Mouse (Mus musculus): ENCODE results near the gene Shisa6. TPM values are rescaled to one million over a fixed set of nuclear protein-coding genes. Genes with fewer than 3 reads are reported as not detected.
"Not testable (repeated sequence)": the region's sequence is repeated elsewhere in the genome, so short reads cannot be mapped to it uniquely, and the experiment has no call there.

Shisa6 gene
- polyA plus RNA-seq, 2 experiments = 0.59 to 1.1 TPM

DNA sequence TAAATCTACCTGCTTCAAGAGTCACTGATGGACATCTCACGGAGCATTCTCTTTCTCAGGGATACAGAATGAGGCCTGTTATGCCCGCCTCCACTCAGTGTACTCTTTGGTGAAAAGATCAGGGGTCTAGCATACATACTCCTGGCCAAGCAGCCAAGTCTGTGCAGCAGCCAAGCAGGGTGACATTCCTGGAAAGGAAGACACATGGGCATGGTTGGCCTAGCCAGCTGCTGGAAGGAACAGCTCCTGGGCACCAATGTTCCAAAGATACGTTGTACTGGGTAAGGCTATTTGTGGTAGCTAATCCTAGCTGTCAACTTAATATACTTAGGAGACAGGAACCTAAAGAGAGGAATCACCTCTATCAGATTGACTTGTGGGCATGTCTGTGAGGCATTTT is 31.4 kb downstream of the Shisa6 start:
- DNase-seq (ENCODE audit: low spot score) (no peak), ATAC-seq (ENCODE audit: low FRiP score, low read depth) (no peak)
- Histone ChIP-seq H3K27me3 (ENCODE audit: control insufficient read depth, insufficient read depth, low read length) (no peaks in the 10 kb centered on the region), H3K9me3 (ENCODE audit: control insufficient read depth, low read length) (no peaks in the 10 kb centered on the region), H3K4me3 (replicated peaks; ENCODE audit: low read length) (no peak overlapping the region), H3K36me3 (ENCODE audit: control insufficient read depth, insufficient read depth, low read length) (no peaks in the 10 kb centered on the region), H3K9ac (ENCODE audit: low read depth, low read length, severe bottlenecking) (no peak overlapping the region), H3K4me1 (ENCODE audit: control insufficient read depth, insufficient read depth, low read length) (peaks cover 5% of the 10 kb centered on the region; the same call in 1 of the 2 replicates), H3K27ac (replicated peaks; ENCODE audit: low read depth, low read length) (no peak overlapping the region), H3K4me2 (replicated peaks; ENCODE audit: low read depth, low read length, severe bottlenecking) (no peak overlapping the region)
- WGBS = 85% methylated on average over 3 of the region's 3 CpGs
- TF ChIP-seq POLR2A (IDR thresholded peaks at IDR 0.05; ENCODE audit: borderline replicate concordance, extremely low read depth, insufficient read depth, insufficient read length) = no peak

DNA sequence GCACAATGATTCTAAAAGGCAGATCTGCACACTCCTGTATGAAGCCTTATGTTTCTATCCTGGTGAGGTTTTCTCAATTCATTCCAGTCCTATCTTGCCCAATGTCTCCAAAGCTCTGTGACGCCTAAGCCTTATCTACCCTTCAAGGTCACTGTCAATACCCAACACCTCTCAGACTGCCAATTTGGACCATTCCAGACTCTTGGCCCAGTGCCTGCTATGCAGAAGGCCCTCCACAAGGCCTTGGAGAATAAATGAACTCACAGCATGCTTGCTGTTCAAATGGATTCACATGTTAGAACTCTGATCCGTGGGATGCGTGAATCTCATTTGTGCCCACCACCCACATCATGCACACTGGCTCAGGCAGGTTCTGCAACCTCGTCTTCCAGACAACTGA is 38.0 kb downstream of the Shisa6 start:
- WGBS = 75% methylated on average over 4 of the region's 4 CpGs
- Histone ChIP-seq H3K27me3 (ENCODE audit: control insufficient read depth, insufficient read depth, low read length) (no peaks in the 10 kb centered on the region), H3K4me2 (replicated peaks; ENCODE audit: low read depth, low read length, severe bottlenecking) (no peak overlapping the region), H3K4me1 (ENCODE audit: control insufficient read depth, insufficient read depth, low read length) (no peaks in the 10 kb centered on the region), H3K4me3 (replicated peaks; ENCODE audit: low read length) (no peak overlapping the region), H3K9ac (ENCODE audit: low read depth, low read length, severe bottlenecking) (no peak overlapping the region), H3K36me3 (ENCODE audit: control insufficient read depth, insufficient read depth, low read length) (no peaks in the 10 kb centered on the region), H3K27ac (replicated peaks; ENCODE audit: low read depth, low read length) (no peak overlapping the region), H3K9me3 (ENCODE audit: control insufficient read depth, low read length) (no peaks in the 10 kb centered on the region)
- no peak for ATAC-seq (ENCODE audit: low FRiP score, low read depth)
- no peak for TF ChIP-seq POLR2A (IDR thresholded peaks at IDR 0.05; ENCODE audit: borderline replicate concordance, extremely low read depth, insufficient read depth, insufficient read length)
- no peak for DNase-seq (ENCODE audit: low spot score)

DNA sequence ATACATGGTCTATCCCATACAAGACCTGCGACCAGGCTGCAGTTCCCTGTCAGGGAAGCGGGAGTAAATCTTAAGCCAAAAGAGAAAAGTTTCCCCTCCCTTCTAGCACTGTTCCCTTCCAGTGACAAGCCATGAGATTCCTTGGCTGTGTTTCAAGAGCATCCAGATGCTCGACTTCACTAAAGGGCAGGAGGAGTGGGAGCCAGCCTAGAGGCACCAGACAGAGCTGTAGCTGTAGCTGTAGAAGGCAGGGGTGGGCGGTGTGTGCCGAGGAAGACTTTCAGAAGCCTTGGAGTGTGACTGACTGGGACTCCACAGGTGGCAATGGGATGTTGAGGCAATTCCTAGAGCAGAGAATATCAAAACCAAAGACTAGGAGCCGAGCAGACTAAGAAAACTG is 43.3 kb downstream of the Shisa6 start:
- ATAC-seq (ENCODE audit: low FRiP score, low read depth) = no peak
- Histone ChIP-seq H3K9ac (ENCODE audit: low read depth, low read length, severe bottlenecking) (no peak overlapping the region), H3K4me2 (replicated peaks; ENCODE audit: low read depth, low read length, severe bottlenecking) (no peak overlapping the region), H3K4me1 (ENCODE audit: control insufficient read depth, insufficient read depth, low read length) (no peaks in the 10 kb centered on the region), H3K4me3 (replicated peaks; ENCODE audit: low read length) (no peak overlapping the region), H3K9me3 (ENCODE audit: control insufficient read depth, low read length) (no peaks in the 10 kb centered on the region), H3K27ac (replicated peaks; ENCODE audit: low read depth, low read length) (no peak overlapping the region), H3K27me3 (ENCODE audit: control insufficient read depth, insufficient read depth, low read length) (no peaks in the 10 kb centered on the region), H3K36me3 (ENCODE audit: control insufficient read depth, insufficient read depth, low read length) (no peaks in the 10 kb centered on the region)
- TF ChIP-seq POLR2A (IDR thresholded peaks at IDR 0.05; ENCODE audit: borderline replicate concordance, extremely low read depth, insufficient read depth, insufficient read length) = no peak
- 73% methylated on average over 6 of the region's 6 CpGs for WGBS
- no peak for DNase-seq (ENCODE audit: low spot score)

DNA sequence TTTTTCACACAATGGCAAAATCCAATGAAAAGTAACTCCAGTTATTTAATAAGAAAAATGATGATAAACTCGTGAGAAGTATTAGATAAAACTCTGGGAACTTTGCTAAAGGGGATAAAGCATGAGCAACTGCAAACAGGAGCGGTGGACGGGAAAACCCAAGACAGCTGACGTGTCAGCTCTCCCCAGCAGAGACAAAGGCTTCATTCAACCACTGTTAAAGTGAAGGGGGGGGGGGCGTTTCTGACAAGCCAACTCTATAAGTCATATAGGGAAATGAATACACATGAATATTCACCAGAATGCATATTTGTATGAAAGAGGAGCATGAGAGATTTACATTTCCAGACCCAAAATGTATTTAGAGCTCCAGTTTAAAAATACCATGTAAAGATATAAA is 83.1 kb downstream of the Shisa6 start:
- Histone ChIP-seq H3K9ac (ENCODE audit: low read depth, low read length, severe bottlenecking) (no peak overlapping the region), H3K36me3 (ENCODE audit: control insufficient read depth, insufficient read depth, low read length) (no peaks in the 10 kb centered on the region), H3K4me1 (ENCODE audit: control insufficient read depth, insufficient read depth, low read length) (no peaks in the 10 kb centered on the region), H3K4me3 (replicated peaks; ENCODE audit: low read length) (no peak overlapping the region), H3K27ac (replicated peaks; ENCODE audit: low read depth, low read length) (no peak overlapping the region), H3K9me3 (ENCODE audit: control insufficient read depth, low read length) (no peaks in the 10 kb centered on the region), H3K27me3 (ENCODE audit: control insufficient read depth, insufficient read depth, low read length) (no peaks in the 10 kb centered on the region), H3K4me2 (replicated peaks; ENCODE audit: low read depth, low read length, severe bottlenecking) (no peak overlapping the region)
- no peak for DNase-seq (ENCODE audit: low spot score)
- WGBS = 62% methylated on average over 5 of the region's 5 CpGs
- ATAC-seq (ENCODE audit: low FRiP score, low read depth) = no peak
- no peak for TF ChIP-seq POLR2A (IDR thresholded peaks at IDR 0.05; ENCODE audit: borderline replicate concordance, extremely low read depth, insufficient read depth, insufficient read length)

DNA sequence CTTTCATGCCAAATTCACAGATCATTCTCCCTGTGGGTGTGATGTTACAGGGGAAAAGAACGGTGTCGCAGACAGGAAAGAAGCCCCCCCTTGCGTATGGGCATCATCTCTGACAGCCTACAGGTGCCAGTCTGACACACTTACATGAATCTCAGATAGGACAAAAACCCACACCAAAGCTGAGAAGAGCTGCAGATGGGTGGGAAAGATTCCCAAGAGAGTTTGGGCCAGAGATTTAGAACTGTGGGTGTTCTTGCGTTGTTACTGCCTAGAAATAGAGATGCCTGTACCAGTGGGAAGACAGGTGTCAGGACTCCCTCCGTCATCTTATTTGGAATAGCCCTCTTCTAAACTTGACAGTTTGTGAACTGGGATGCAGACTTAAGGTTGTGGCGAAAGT is 99.6 kb downstream of the Shisa6 start:
- WGBS = 91% methylated on average over 6 of the region's 6 CpGs
- ATAC-seq (ENCODE audit: low FRiP score, low read depth) = no peak
- Histone ChIP-seq H3K27me3 (ENCODE audit: control insufficient read depth, insufficient read depth, low read length) (no peaks in the 10 kb centered on the region), H3K9ac (ENCODE audit: low read depth, low read length, severe bottlenecking) (no peak overlapping the region), H3K4me3 (replicated peaks; ENCODE audit: low read length) (no peak overlapping the region), H3K9me3 (ENCODE audit: control insufficient read depth, low read length) (no peaks in the 10 kb centered on the region), H3K36me3 (ENCODE audit: control insufficient read depth, insufficient read depth, low read length) (no peaks in the 10 kb centered on the region), H3K4me2 (replicated peaks; ENCODE audit: low read depth, low read length, severe bottlenecking) (no peak overlapping the region), H3K27ac (replicated peaks; ENCODE audit: low read depth, low read length) (no peak overlapping the region), H3K4me1 (ENCODE audit: control insufficient read depth, insufficient read depth, low read length) (no peaks in the 10 kb centered on the region)
- no peak for TF ChIP-seq POLR2A (IDR thresholded peaks at IDR 0.05; ENCODE audit: borderline replicate concordance, extremely low read depth, insufficient read depth, insufficient read length)
- no peak for DNase-seq (ENCODE audit: low spot score)

DNA sequence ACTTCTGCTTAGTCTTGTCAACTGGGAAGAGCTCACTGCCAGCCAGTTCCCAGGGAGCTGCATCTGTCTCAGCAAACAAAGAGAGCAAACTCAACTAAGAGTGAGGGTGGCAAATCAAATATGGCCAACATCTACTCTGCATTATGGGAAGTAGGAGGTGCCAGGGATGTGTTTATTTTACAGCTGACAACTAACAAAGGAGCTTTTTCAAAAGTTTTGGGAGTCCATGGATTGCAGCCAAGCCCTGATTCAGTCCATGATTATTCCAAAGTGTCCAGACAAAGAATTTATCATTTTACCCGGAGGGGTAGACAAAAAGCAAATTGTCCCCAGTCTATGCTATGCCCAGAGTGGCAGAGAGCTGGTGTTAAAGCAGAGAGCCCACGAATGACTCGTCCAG is 107.5 kb downstream of the Shisa6 start:
- H3K4me3 ChIP-seq (replicated peaks; ENCODE audit: low read length) = no peak overlapping the region
- no peaks in the 10 kb centered on the region for H3K9me3 ChIP-seq (ENCODE audit: control insufficient read depth, low read length)
- H3K4me1 ChIP-seq (ENCODE audit: control insufficient read depth, insufficient read depth, low read length) = no peaks in the 10 kb centered on the region
- no peak overlapping the region for H3K27ac ChIP-seq (replicated peaks; ENCODE audit: low read depth, low read length)
- DNase-seq (ENCODE audit: low spot score) (no peak), ATAC-seq (ENCODE audit: low FRiP score, low read depth) (no peak)
- no peaks in the 10 kb centered on the region for H3K36me3 ChIP-seq (ENCODE audit: control insufficient read depth, insufficient read depth, low read length)
- no peak for TF ChIP-seq POLR2A (IDR thresholded peaks at IDR 0.05; ENCODE audit: borderline replicate concordance, extremely low read depth, insufficient read depth, insufficient read length)
- no peak overlapping the region for H3K9ac ChIP-seq (ENCODE audit: low read depth, low read length, severe bottlenecking)
- no peak overlapping the region for H3K4me2 ChIP-seq (replicated peaks; ENCODE audit: low read depth, low read length, severe bottlenecking)
- H3K27me3 ChIP-seq (ENCODE audit: control insufficient read depth, insufficient read depth, low read length) = no peaks in the 10 kb centered on the region
- WGBS = 74% methylated on average over 3 of the region's 3 CpGs

DNA sequence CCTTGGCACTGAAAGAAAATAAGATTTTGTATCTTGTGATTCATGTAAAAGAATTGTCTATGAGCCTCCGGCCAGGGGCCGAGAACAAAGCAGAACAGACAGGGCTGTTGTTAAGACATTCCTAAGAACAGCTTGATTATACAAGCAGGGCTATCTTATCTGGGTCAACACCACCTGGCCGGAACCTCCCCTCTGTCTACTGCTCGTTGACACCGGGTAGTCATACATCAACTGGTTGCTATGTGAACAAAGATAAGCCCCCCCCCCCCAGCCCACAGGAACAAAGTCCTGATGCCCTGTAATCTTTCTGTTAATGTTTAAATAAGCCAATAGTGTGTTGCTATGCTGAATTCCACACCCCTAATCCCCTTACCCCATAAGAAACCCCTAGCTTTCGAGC is 117.0 kb downstream of the Shisa6 start:
- not testable (repeated sequence) for H3K4me1 ChIP-seq (ENCODE audit: control insufficient read depth, insufficient read depth, low read length); H3K9ac ChIP-seq (ENCODE audit: low read depth, low read length, severe bottlenecking); ATAC-seq (ENCODE audit: low FRiP score, low read depth); H3K27me3 ChIP-seq (ENCODE audit: control insufficient read depth, insufficient read depth, low read length); H3K4me2 ChIP-seq (replicated peaks; ENCODE audit: low read depth, low read length, severe bottlenecking); DNase-seq (ENCODE audit: low spot score); H3K4me3 ChIP-seq (replicated peaks; ENCODE audit: low read length); H3K9me3 ChIP-seq (ENCODE audit: control insufficient read depth, low read length); H3K36me3 ChIP-seq (ENCODE audit: control insufficient read depth, insufficient read depth, low read length); H3K27ac ChIP-seq (replicated peaks; ENCODE audit: low read depth, low read length)
- WGBS = 83% methylated on average over 6 of the region's 6 CpGs
